Mouse (Mus musculus) embryonic fibroblast, embryonic 13.5 days (primary cell): ENCODE measurements around the gene Tom1l2.

Source experiments
- CTCF ChIP-seq: IDR thresholded peaks from 2 replicates; pipeline ENCODE4 v1.5.1; 2011; ENCODE audit warnings: mild to moderate bottlenecking, control low read depth, low read length, moderate library complexity, borderline replicate concordance; ENCODE audit not compliant: insufficient read depth
- POLR2A ChIP-seq: IDR thresholded peaks from 2 replicates; pipeline ENCODE4 v1.6.1; 2011; ENCODE audit warnings: low read depth, mild to moderate bottlenecking, control low read depth, low read length, moderate library complexity

GRCm38 (mm10) chr11:60247753-60248550 is 104.8 kb downstream of the Tom1l2 start:
- TF ChIP-seq CTCF: no peak
- TF ChIP-seq POLR2A: no peak
